ENCODE assay signal across 8 mouse cellular contexts in genomic region chr13:51170691-51171680, GRCm38 (mm10). TPM values are rescaled to one million over a fixed set of nuclear protein-coding genes. Genes with fewer than 3 reads are reported as not detected.
DNase-seq lines count a peak whose midpoint lies in the region; ATAC-seq and TF ChIP-seq lines count a peak whose summit lies in the region.

Gene Nxnl2 (plus strand): TSS chr13:51171022.

- ATAC-seq in liver, embryonic 12.5 days: peak; percentile 61; the same call in 1 of the 2 replicates
- ATAC-seq in stomach, embryonic 14.5 days (ENCODE audit: insufficient number of reproducible peaks, insufficient read depth, low FRiP score, low read depth): peak; percentile 78

- WGBS in cerebellum, adult 2 months: 2% methylated on average over 64 of the region's 64 CpGs
- WGBS in liver, embryonic 12.5 days (ENCODE audit: insufficient replicate concordance): 2% methylated on average over 57 of the region's 64 CpGs
- under 1% methylated on average over 64 of the region's 64 CpGs for WGBS in stomach, embryonic 14.5 days

- H3K27me3 ChIP-seq in cerebellum, adult 2 months (ENCODE audit: control insufficient read depth, insufficient read depth, low read length): no peaks in the 10 kb centered on the region
- H3K27me3 ChIP-seq in liver, embryonic 12.5 days (replicated peaks): peaks cover 47% of the 10 kb centered on the region
- no peaks in the 10 kb centered on the region for H3K27me3 ChIP-seq in stomach, embryonic 14.5 days (ENCODE audit: control insufficient read depth, insufficient read depth, low read length)

- TF ChIP-seq POLR2A in cerebellum, adult 2 months (IDR thresholded peaks at IDR 0.05; ENCODE audit: borderline replicate concordance, insufficient read depth, low read length): no peak

- H3K4me3 ChIP-seq in cerebellum, adult 2 months (replicated peaks; ENCODE audit: insufficient read depth, low read depth, low read length): peak within 1 kb of the TSS; percentile 48
- peak within 1 kb of the TSS; percentile 45 for H3K4me3 ChIP-seq in liver, embryonic 12.5 days
- H3K4me3 ChIP-seq in stomach, embryonic 14.5 days (ENCODE audit: low read depth, low read length): peak within 1 kb of the TSS; percentile 51

- no peak within 1 kb of the TSS for H3K27ac ChIP-seq in cerebellum, adult 2 months (ENCODE audit: insufficient read depth, low read length)
- H3K27ac ChIP-seq in liver, embryonic 12.5 days: no peak within 1 kb of the TSS
- H3K27ac ChIP-seq in stomach, embryonic 14.5 days (ENCODE audit: low read length): no peak within 1 kb of the TSS

- no peaks in the 10 kb centered on the region for H3K36me3 ChIP-seq in liver, embryonic 12.5 days
- no peaks in the 10 kb centered on the region for H3K36me3 ChIP-seq in stomach, embryonic 14.5 days (ENCODE audit: control insufficient read depth, insufficient read depth, low read length)

- DNase-seq in cerebellum, adult 11-12 months: peak; percentile 4
- no peak for DNase-seq in cerebellum, adult 8-10 months
- DNase-seq in cerebellum, adult 2 months: peak; percentile 24 to 29
- DNase-seq in gastrocnemius, postnatal 10 days: peak; percentile 48
- peak; percentile 82 for DNase-seq in induced T-regulatory cell, adult 2 months (ENCODE audit: low read depth)
- DNase-seq in naive thymus-derived CD4-positive, alpha-beta T cell, adult 2 months (ENCODE audit: low read depth): peak; percentile 63

- H3K4me2 ChIP-seq in liver, embryonic 12.5 days: peak within 1 kb of the TSS; percentile 79
- H3K4me2 ChIP-seq in stomach, embryonic 14.5 days (replicated peaks; ENCODE audit: low read depth, low read length): peak within 1 kb of the TSS; percentile 99

- TF ChIP-seq CTCF in cerebellum, adult 2 months (IDR thresholded peaks at IDR 0.05; ENCODE audit: borderline replicate concordance, insufficient read depth, low read depth, low read length): no peak

- no peaks in the 10 kb centered on the region for H3K9me3 ChIP-seq in liver, embryonic 12.5 days (replicated peaks)
- H3K9me3 ChIP-seq in stomach, embryonic 14.5 days (ENCODE audit: control insufficient read depth, low read depth, low read length): no peaks in the 10 kb centered on the region

- H3K4me1 ChIP-seq in cerebellum, adult 2 months (ENCODE audit: control insufficient read depth, insufficient read depth, low read length): no peaks in the 10 kb centered on the region; the same call in 1 of the 2 replicates
- H3K4me1 ChIP-seq in liver, embryonic 12.5 days: peaks cover 16% of the 10 kb centered on the region
- no peaks in the 10 kb centered on the region for H3K4me1 ChIP-seq in stomach, embryonic 14.5 days (ENCODE audit: control insufficient read depth, insufficient read depth, low read length)

- H3K9ac ChIP-seq in liver, embryonic 12.5 days: no peak within 1 kb of the TSS
- 0 out of 2 replicates have a peak within 1 kb of the TSS, but pooled peaks have one; percentile 11 for H3K9ac ChIP-seq in stomach, embryonic 14.5 days (replicated peaks; ENCODE audit: low read depth, low read length)

RNA-seq across cellular contexts. Expression of gene Nxnl2, which starts in this region (rescaled TPM):
- polyA plus RNA-seq in cerebellum, adult 2 months (2012; rRNA removed): 0.25 and 0.43 TPM in 2 replicates
- total RNA-seq in gastrocnemius, postnatal 10 days (2021): under 1 TPM; 0.61 to 0.70 TPM
- 0.19 and 0.28 TPM in 2 replicates for polyA plus RNA-seq in liver, embryonic 12.5 days (2016; fragmentation: Nextera tagmentation; extraction: Ambion mirVana)
- polyA plus RNA-seq in stomach, embryonic 14.5 days (2014; fragmentation: Nextera tagmentation; extraction: Ambion mirVana): 1.0 and 1.1 TPM in 2 replicates

Comparison
In these comparisons a context has a peak if more than half of its experiments do, and no peak if none do; other contexts are left out.
1. Peak in DNase-seq and H3K4me3 ChIP-seq in cerebellum, adult 2 months; RNA of the gene not detected or under 1 TPM.
2. Peak in DNase-seq in gastrocnemius, postnatal 10 days; RNA of the gene not detected or under 1 TPM.
3. Peak in ATAC-seq, H3K4me3 ChIP-seq and H3K4me2 ChIP-seq in liver, embryonic 12.5 days; RNA of the gene not detected or under 1 TPM.